Mouse (Mus musculus) CH12.LX (cell line): Measurements from ENCODE around the gene Rab8a. TPM values are rescaled to one million over a fixed set of nuclear protein-coding genes. Genes with fewer than 3 reads are reported as not detected.

Experiments
- DNase-seq: peaks from one replicate; pipeline ENCODE4 v3.0.0-alpha.2; 2013; ENCODE audit errors: extremely low read depth
- H3K27ac ChIP-seq: 2 replicates; pipeline ENCODE4 v1.5.1; 2012; ENCODE audit warnings: low read depth, mild to moderate bottlenecking, control low read depth, moderate library complexity; ENCODE audit not compliant: insufficient read depth
- H3K27me3 ChIP-seq: replicated peaks from 2 replicates; pipeline ENCODE3; 2012; ENCODE audit warnings: inconsistent platforms
- H3K36me3 ChIP-seq, 2 experiments: replicated peaks in 1 of 2; 2 replicates each; pipeline versions ENCODE3 to v1.6.1; 2012; ENCODE audit warnings: inconsistent platforms in 1 of 2, low read length in 1 of 2, mild to moderate bottlenecking in 1 of 2, mixed read lengths in 1 of 2, moderate library complexity in 1 of 2; ENCODE audit not compliant: control insufficient read depth in 1 of 2, insufficient read depth in 1 of 2
- H3K4me1 ChIP-seq, 2 experiments: 2 replicates each; pipeline ENCODE4 v1.6.1; 2012; ENCODE audit warnings: inconsistent platforms in 1 of 2, moderate library complexity in 1 of 2; ENCODE audit not compliant: insufficient read depth in 2 of 2, control insufficient read depth in 1 of 2
- H3K4me2 ChIP-seq: 2 replicates; pipeline ENCODE4 v1.6.1; 2012; ENCODE audit warnings: low read depth, mild to moderate bottlenecking, control low read depth; ENCODE audit not compliant: poor library complexity, insufficient read depth, severe bottlenecking
- H3K4me3 ChIP-seq, 3 experiments: fragments of 150-350 bp in 1 of 3; sonication (generic) in 1 of 3; replicated peaks in 1 of 3; 2 replicates each; pipeline versions ENCODE3 to v1.5.1; 2011 to 2012; ENCODE audit warnings: low read depth in 2 of 3, low read length in 2 of 3, mild to moderate bottlenecking in 2 of 3, moderate library complexity in 2 of 3, control low read depth in 1 of 3, improper control_type of control experiment in 1 of 3, inconsistent platforms in 1 of 3, mixed read lengths in 1 of 3; ENCODE audit not compliant: poor library complexity in 1 of 3
- H3K79me2 ChIP-seq: replicated peaks from 2 replicates; pipeline ENCODE4 v1.6.1; 2012; ENCODE audit warnings: mild to moderate bottlenecking, moderate library complexity; ENCODE audit not compliant: control insufficient read depth, poor library complexity, insufficient read depth, severe bottlenecking; ENCODE audit errors: extremely low read depth
- H3K9ac ChIP-seq: 2 replicates; pipeline ENCODE4 v1.6.1; 2012; ENCODE audit warnings: low read depth, mild to moderate bottlenecking, control low read depth, moderate library complexity; ENCODE audit not compliant: insufficient read depth
- H3K9me3 ChIP-seq: replicated peaks from 2 replicates; pipeline ENCODE3; 2012; ENCODE audit warnings: low read length, inconsistent platforms, mixed read lengths
- CHD2 ChIP-seq: IDR thresholded peaks from 2 replicates; pipeline ENCODE4 v1.6.1; 2011; ENCODE audit warnings: low read length, improper control_type of control experiment
- CTCF ChIP-seq, 2 experiments: IDR thresholded peaks in 1 of 2; conservative IDR thresholded peaks in 1 of 2; 2 replicates each; pipeline ENCODE4 v1.5.1; 2011 to 2012; ENCODE audit warnings: low read depth in 2 of 2, low read length in 2 of 2, improper control_type of control experiment in 1 of 2, inconsistent platforms in 1 of 2, mild to moderate bottlenecking in 1 of 2, moderate library complexity in 1 of 2
- HCFC1 ChIP-seq: IDR thresholded peaks from 2 replicates; pipeline ENCODE4 v1.6.1; 2012; ENCODE audit warnings: low read depth, mild to moderate bottlenecking, inconsistent platforms, low read length, improper control_type of control experiment
- IRF4 ChIP-seq: IDR thresholded peaks from 2 replicates; pipeline ENCODE4 v1.6.1; 2014; ENCODE audit warnings: low read depth, mild to moderate bottlenecking, inconsistent platforms, low read length, improper control_type of control experiment
- JUN ChIP-seq: IDR thresholded peaks from 2 replicates; pipeline ENCODE4 v1.6.1; 2011; ENCODE audit warnings: low read depth, mild to moderate bottlenecking, low read length, improper control_type of control experiment, moderate library complexity; ENCODE audit not compliant: insufficient read depth
- MAFK ChIP-seq: IDR thresholded peaks from 2 replicates; pipeline ENCODE4 v1.6.1; 2011; ENCODE audit warnings: low read length, improper control_type of control experiment; ENCODE audit not compliant: insufficient replicate concordance
- MAX ChIP-seq: IDR thresholded peaks from 2 replicates; pipeline ENCODE4 v1.6.1; 2011; ENCODE audit warnings: low read length, improper control_type of control experiment
- MEF2A ChIP-seq: IDR thresholded peaks from 2 replicates; pipeline ENCODE4 v1.6.1; 2014; ENCODE audit warnings: low read depth, mild to moderate bottlenecking, inconsistent platforms, low read length, improper control_type of control experiment, borderline replicate concordance
- MXI1 ChIP-seq: IDR thresholded peaks from 2 replicates; pipeline ENCODE4 v1.6.1; 2011; ENCODE audit warnings: mild to moderate bottlenecking, low read depth, low read length, improper control_type of control experiment
- NELFE ChIP-seq: IDR thresholded peaks from 2 replicates; pipeline ENCODE4 v1.6.1; 2011; ENCODE audit warnings: low read depth, low read length, improper control_type of control experiment
- NRF1 ChIP-seq: IDR thresholded peaks from 2 replicates; pipeline ENCODE4 v1.6.1; 2014; ENCODE audit warnings: low read depth, mild to moderate bottlenecking, inconsistent platforms, low read length, improper control_type of control experiment, moderate library complexity
- PAX5 ChIP-seq: IDR thresholded peaks from 2 replicates; pipeline ENCODE4 v1.6.1; 2012; ENCODE audit warnings: low read length, inconsistent platforms, mixed read lengths
- POLR2A ChIP-seq: IDR thresholded peaks from 2 replicates; pipeline ENCODE4 v1.6.1; 2011; ENCODE audit warnings: low read depth, mild to moderate bottlenecking, improper control_type of control experiment, low read length
- RAD21 ChIP-seq: IDR thresholded peaks from 2 replicates; pipeline ENCODE4 v1.6.1; 2011; ENCODE audit warnings: low read depth, mild to moderate bottlenecking, low read length, improper control_type of control experiment, moderate library complexity
- RCOR1 ChIP-seq: conservative IDR thresholded peaks from 2 replicates; pipeline ENCODE4 v1.6.1; 2012; ENCODE audit warnings: low read depth, mild to moderate bottlenecking, inconsistent platforms, low read length, improper control_type of control experiment
- SMC3 ChIP-seq: IDR thresholded peaks from 2 replicates; pipeline ENCODE4 v1.6.1; 2011; ENCODE audit warnings: low read depth, low read length, improper control_type of control experiment
- ZC3H11A ChIP-seq: IDR thresholded peaks from 2 replicates; pipeline ENCODE4 v1.6.1; 2012; ENCODE audit warnings: low read depth, mild to moderate bottlenecking, inconsistent platforms, low read length, improper control_type of control experiment
- ZMIZ1 ChIP-seq: IDR thresholded peaks from 2 replicates; pipeline ENCODE4 v1.6.1; 2012; ENCODE audit warnings: low read depth, mild to moderate bottlenecking, inconsistent platforms, low read length, improper control_type of control experiment
- dilution Hi-C: fragments of 300-500 bp; cut with MboI; formaldehyde crosslinking; loops from 2 replicates; pipeline ENCODE4 v1.14.3; 2020; ENCODE audit warnings: low sequenced_read_pairs; ENCODE audit not compliant: extremely low pct_unique_long_range_greater_than_20kb, extremely low pct_ligation_motif_present
- in situ Hi-C: fragments of 300-500 bp; cut with MboI; formaldehyde crosslinking; loops from 3 replicates; pipeline ENCODE4 v1.14.3; 2019; ENCODE audit warnings: low sequenced_read_pairs, low pct_ligation_motif_present, low pct_unique_long_range_greater_than_20kb, mixed read lengths
- polyA plus RNA-seq: library from polyadenylated mRNA; unstranded; fragments of >175 nt; gene quantifications from 2 replicates; pipeline ENCODE4 v1.2.1, GENCODE M21; 2012; ENCODE audit warnings: low read depth; ENCODE audit not compliant: insufficient read length
- total RNA-seq, 2 experiments: library from RNA; depleted of rRNA; stranded (reverse); fragments of 300-350 nt in 1 of 2; fragments of >200 nt in 1 of 2; gene quantifications; 2 replicates each; pipeline ENCODE4 v1.2.3; 2012 to 2014

The Rab8a gene
- total and polyA plus RNA-seq, 3 experiments, result 102 to 190 (median 136) TPM

DNA sequence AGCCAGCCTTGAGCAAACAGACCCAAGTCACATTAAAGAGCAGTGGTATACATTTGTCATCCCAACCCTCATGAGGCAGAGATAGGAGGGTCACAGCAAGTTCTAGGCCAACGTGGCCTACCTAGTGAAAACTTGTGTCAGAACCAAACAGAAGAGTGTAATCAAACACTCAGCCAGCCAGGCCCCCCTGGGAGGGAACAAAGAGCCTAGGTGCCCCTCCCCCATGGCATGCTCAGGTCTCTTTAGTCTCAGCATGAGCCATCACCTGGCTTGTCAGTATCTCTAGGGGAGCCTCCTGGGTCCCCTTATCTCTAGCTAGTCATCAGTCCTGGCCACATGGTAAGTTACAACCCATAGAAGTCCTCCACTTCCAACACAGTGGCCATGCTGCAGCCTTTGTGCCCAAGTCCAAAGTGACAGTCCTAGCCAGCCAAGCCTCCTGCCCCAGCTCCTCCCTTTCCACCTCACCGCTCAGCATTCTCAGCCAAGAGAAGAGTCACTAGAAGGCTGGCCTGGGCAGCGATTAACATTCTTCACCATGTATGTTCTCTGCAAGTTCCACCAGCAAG, 8.8 kb downstream of the Rab8a start:
- H3K4me3 ChIP-seq, result no peak overlapping the region
- peaks cover 31 to 65% of the 10 kb centered on the region in 2 experiments for H3K4me1 ChIP-seq
- TF ChIP-seq POLR2A, result 0 out of 2 replicates have a peak, but pooled peaks have one; percentile 0
- no peak for TF ChIP-seq MEF2A
- peaks cover 33% of the 10 kb centered on the region for H3K79me2 ChIP-seq
- in situ Hi-C loops, result no loop called here
- H3K4me2 ChIP-seq, result peak overlapping the region; percentile 7
- DNase-seq, result peak; percentile 61
- H3K9me3 ChIP-seq, result no peaks in the 10 kb centered on the region
- no peaks in the 10 kb centered on the region for H3K27me3 ChIP-seq
- H3K36me3 ChIP-seq, result peaks cover 64 to 95% of the 10 kb centered on the region in 2 experiments
- peak overlapping the region; percentile 92 for H3K27ac ChIP-seq
- peak overlapping the region; percentile 22; the same call in 1 of the 2 replicates for H3K9ac ChIP-seq
- dilution Hi-C loops, result no loop called here

DNA sequence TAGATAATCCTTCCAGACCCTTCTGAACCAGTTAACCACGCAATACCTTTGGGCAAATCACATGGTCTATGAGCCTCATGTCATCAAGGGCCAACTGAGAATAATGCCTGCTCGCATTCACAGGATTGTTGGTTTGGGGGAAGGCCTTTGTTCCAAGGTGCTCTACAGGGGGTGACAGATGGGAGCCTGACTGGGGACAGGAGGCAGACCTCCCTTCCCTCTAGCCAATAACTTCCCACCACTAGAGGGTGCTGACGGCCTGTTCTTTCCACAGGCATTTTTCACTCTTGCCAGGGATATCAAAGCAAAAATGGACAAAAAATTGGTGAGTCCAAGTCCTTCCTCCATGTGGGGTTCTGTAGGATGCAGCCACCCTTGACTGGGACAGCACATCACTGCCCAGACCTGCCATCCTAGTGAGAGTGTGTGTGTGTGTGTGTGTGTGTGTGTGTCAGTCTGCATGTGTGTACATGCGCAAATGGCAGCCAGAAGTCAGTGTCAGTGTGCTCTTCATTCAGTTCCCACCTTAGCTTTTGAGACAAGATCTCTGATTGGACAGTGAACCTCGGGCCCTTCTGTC, 16.4 kb downstream of the Rab8a start:
- no peaks in the 10 kb centered on the region for H3K79me2 ChIP-seq
- no peaks in the 10 kb centered on the region for H3K27me3 ChIP-seq
- H3K27ac ChIP-seq, result no peak overlapping the region
- H3K4me2 ChIP-seq, result no peak overlapping the region
- no peaks in the 10 kb centered on the region for H3K9me3 ChIP-seq
- dilution Hi-C loops, result no loop called here
- TF ChIP-seq CHD2, result no peak
- no peak for TF ChIP-seq RCOR1
- TF ChIP-seq RAD21, result peak; percentile 91
- TF ChIP-seq MAFK, result no peak
- TF ChIP-seq MAX, result 0 out of 2 replicates have a peak, but pooled peaks have one; percentile 15
- TF ChIP-seq ZC3H11A, result peak; percentile 26
- TF ChIP-seq CTCF (conservative IDR thresholded peaks at IDR 0.05 in 1 of 2, IDR thresholded peaks at IDR 0.05 in 1 of 2; ENCODE audit: low read depth in 2 of 2, low read length in 2 of 2), result peak; percentile 66 to 86
- no peak for TF ChIP-seq JUN
- 0 out of 2 replicates have a peak, but pooled peaks have one; percentile 30 for TF ChIP-seq IRF4
- no peak for TF ChIP-seq PAX5
- TF ChIP-seq NRF1, result no peak
- TF ChIP-seq MXI1, result no peak
- TF ChIP-seq SMC3, result peak; percentile 80
- TF ChIP-seq NELFE, result 0 out of 2 replicates have a peak, but pooled peaks have one; percentile 41
- TF ChIP-seq ZMIZ1, result no peak
- TF ChIP-seq HCFC1, result no peak
- TF ChIP-seq, all 38 proteins: peak for 7
- Histone ChIP-seq H3K4me1 (peaks cover 0 to 14% of the 10 kb centered on the region in 2 experiments; a peak in 2 of 4 replicates), H3K4me3 (no peak overlapping the region), H3K9ac (no peak overlapping the region), H3K36me3 (peaks cover 89 to 95% of the 10 kb centered on the region in 2 experiments)
- peak; percentile 74 for DNase-seq
- in situ Hi-C loops, result loop anchor here (5.0 kb wide), 1 partner anchor 40 kb away; the partner anchor contains the start of gene Fam32a
